Mouse (Mus musculus) right cerebral cortex, postnatal 10 days (tissue): ENCODE measurements at regions not wholly inside any gene's neighbourhood (a gene's known extent, or its start where the extent isn't known, plus 50 kb on each side); places are given as distances from the start of the nearest gene placed in this dataset.

ENCODE experiments used
- DNase-seq, 2 experiments: peaks; one replicate each; pipeline ENCODE4 v3.0.0; 2021; ENCODE audit warnings: low spot score in 2 of 2

DNA sequence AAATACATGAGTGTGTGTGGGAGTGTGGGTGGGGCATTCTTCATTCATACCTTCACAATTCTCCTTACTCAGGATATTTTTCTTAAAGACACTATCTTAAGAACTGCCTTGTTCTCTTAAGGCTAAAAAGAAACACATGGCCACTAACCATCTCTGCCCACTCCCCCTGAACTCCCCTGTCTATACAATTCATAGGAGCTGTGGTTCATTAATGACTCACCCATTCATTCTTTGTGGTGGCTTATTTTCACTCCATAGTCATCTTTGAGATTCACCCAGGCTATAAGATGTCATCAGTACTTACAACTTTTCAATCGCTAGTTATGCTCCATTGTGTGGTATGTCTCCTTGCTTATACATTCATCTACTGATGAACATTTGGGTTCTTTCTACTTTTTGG is 97.7 kb upstream of the Spred1 start:
- no peak for DNase-seq

DNA sequence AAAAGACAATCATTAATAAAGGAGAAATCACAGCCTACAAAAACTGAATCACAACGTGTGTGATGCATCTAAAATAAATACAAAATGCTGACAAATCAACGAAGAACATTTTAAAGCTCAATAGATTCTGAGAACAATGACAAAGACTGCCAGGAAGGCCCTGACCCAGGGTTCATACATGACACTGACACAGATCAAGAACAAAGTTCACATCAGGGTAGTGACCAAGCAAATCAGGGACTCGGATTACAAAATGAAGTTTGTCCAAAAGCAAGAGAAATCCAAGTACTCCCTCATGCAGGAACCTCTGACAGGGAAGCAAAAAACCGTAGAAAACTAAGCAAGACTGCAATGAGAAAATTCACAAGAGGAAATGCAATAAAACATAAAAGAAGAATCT is 94.1 kb upstream of the Spred1 start:
- no peak for DNase-seq

DNA sequence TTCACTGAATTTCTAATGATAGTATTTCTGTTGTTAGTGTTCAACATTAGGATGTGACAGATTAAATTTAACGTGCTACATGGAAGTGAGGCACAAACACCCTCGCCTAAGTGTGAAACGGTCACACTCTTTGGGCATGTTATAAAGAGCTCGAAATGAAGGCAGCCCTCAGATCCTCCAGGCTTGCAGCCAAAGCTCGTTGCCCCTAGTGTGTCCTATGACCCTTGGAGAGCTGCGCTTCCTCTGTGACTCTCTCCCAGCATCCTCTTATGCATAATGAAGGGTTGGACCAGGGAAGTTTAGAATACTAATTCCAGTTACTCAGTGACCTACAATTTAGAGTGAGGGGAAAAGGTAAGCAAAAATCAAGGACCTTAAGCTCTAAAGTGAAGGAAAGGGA is 92.4 kb upstream of the Spred1 start:
- DNase-seq = peak in 1 of 2 experiments; percentile 33

DNA sequence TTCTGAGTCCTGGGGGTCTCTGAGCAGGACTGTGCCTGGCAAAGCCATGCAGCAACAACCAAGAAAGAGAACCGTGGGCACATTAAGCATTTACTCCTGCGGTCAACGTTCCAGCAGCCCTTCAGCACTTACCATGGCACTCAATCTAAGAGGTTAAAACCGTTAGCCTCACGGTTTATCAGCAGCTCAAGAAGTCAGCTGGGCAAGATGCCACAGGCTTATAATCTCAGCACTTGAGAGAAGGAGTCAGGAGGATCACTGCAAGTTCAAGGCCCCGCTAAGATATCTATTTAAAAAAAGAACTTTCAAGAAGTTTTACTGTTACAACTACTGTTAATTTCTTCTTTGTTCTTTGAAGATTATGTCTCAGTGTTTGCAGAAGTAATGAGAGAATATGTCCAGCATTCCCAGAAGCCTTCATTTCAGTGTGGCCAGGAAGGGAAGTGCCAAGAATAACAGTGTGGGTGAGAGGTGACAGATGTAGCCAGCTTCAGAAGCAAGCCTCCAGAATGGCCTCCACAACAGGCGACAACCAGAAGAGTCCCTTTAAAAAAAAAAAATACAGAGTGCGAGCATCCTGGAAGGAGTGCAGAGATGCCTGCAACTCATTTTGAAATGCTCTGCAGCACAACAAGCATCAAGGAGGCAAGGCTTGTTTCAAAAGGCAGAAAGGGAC is 84.8 kb upstream of the Spred1 start:
- no peak for DNase-seq

DNA sequence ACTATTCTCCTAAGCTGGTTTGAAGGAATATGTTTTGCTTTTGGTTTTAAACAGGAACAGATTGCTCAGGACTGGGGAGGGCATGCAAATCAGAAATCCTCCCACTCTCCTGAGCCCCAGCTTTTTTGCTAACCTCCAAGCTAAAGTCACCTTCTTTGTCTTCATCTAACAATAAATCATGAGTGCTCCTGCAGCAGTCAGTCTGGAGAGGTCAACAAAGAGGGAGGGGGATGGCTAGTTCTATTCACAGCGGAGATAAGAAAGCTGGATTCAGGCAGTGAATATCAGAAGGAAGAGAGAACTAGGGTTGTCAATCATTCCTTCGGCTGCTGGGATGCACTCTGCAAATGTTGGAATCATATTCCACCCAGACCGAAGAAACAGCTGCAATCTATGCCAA is 81.0 kb upstream of the Spred1 start:
- no peak for DNase-seq

DNA sequence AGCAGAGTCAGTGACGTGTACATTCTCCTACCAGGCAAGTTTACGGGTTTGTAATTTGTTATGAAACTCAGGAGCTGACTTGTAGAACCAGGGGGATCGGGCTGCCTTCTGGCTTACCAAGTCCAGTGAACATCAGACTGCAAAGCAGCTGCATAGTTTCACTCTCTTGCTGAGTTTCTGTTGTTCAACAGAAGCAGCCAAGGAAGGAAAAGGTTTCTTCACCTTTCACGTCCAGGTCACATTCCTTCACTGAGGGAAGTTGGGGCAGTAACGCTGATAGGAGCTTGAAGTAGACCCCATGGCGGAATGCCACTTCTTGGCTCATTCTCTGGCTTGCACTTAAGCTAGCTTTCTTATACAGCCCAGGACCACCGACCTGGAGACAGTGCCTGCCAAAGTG is 77.3 kb upstream of the Spred1 start:
- DNase-seq = no peak

DNA sequence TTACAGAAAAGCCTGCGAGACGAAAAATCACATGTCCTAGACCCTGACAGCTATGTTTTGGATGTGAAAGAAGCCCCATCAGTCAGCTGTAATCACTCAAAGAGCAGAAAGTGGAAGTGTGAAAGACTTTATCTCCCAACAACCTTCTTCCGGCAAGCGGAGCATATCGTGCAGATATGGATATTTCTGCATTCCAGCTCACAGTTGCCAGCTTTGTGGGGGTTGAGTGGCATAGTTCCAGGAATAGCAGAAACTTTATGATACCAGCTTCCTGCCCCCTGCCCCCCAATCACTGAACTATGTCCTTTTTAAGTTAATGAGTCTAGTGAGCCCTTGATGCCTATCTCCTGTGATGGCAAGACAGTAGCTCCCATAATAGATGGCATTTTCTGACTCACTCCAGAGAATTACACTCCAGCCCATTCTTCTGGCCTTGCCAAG is 72.9 kb upstream of the Spred1 start:
- no peak for DNase-seq

DNA sequence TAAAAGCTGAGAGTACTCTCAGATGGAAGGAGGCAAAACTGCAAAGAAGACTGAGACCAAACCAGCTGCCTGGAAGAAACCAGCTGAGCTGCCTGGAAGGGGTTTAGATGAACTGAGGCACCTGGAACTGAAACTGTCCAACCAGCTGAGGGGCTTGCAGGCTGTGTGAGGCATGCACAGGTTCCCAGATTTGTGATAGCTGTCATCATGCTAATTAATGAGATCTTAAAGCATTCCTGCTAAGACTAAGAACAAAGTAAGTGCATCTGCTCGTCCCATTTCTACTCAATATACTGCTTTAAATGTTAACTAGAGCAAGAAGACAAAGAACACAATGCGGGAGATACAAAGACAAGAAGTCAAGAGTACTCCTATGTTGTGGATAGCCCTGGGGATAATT is 71.1 kb upstream of the Spred1 start:
- DNase-seq = no peak

DNA sequence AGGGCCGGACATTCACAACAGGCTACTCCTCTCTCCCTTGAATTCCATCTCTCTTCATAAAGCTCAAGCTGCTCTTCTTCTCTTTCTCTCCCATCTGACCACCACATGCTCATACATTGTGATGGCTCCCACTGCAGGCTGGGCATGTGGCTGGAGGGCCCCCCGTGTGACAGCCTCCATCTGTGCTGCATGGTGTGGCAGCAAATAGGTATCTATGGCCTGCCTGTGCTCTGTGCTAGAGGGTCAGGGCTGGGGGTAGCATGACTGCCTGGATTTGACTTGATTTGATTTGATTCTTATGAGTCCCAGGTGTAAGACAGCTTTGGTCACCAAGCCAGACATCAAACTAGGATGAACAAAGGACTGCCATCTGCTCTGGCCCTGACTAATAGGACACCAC is 57.0 kb upstream of the Spred1 start:
- DNase-seq = no peak

DNA sequence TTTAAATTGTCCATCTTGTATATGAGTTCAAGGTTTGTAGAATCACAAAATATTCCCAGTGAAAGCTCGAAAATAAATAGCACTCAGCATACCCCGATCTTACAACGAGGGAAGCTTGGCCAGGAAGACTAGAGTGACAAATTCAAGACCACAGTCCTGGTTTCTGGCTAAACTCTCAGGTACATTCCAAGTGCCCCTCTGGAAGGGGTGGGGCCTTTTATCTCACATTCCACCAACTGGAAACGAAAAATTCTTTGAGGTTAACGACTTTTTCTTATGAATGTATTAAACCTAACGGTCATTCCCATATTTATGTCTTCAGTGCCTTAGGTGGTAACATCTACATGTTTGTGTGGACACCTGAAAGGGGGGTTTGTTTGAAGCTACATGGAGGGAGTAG is 50.8 kb upstream of the Spred1 start:
- DNase-seq = no peak

DNA sequence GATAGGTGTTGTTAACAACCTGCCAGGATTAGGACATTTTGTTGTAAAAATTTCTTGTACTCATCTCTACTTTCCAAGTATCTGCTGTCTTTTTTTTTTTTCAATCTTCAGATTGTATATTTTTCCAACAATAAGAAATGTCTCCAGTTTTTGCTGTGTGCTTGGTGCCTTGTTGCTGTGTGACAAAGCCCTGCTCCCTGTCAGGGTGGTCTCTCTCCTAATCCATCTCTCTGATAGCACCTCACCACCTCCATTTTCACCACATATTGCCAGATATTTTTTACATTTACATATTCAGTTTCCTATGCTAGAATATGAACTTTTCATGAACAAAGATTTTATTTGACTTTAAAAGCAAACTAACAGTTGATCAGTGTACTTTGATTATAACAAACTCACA is 50.1 kb upstream of the Spred1 start:
- DNase-seq = no peak
